Mouse (Mus musculus): Measurements from ENCODE around the gene Olfr305.
"Not testable (repeated sequence)": the region's sequence is repeated elsewhere in the genome, so short reads cannot be mapped to it uniquely, and the experiment has no call there.

Olfr305 gene

DNA sequence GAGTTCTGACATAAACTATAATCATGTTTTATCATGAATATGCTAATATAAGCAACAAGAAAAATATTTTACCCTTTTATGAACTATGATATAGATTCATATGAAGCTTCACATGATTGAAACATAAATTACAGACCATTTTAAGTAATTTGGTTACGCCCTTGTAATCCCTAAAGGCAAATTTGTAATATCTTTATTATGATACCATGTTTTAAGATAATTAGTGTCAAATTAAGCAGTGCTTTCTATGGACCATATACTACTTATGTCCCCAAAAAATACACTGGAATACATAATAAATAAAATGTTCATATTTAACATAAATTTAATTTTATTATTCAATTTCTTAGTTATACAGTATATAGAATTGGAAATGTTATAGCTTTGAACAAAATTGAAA, at the start of gene Olfr305:
Gene Olfr305, minus strand, starts transcription at position 101 of the 400 bp plus-strand sequence.
- no peak for DNase-seq (ENCODE audit: low spot score in 2 of 2)

DNA sequence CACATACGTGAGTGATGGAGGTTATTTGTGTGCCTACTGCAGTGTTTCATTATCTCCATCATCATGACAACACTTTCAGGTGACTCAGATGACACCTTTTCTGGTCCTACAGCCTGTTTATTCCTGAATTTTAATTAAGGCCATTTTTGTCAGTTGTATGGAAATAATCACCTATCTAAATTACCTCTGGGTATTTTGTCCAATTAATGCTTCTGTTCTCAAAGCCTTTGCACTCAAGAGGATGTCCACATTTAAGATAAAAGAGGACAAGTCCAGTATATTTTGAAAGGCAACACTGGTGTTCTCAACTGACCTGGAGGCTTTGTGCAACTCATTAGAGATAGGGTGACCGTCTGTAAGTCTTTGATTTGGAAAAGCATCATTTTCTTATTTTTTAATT, 36.8 kb upstream of the Olfr305 start, which contains the start of gene Olfr301:
Gene Olfr301, plus strand, starts transcription at position 301 of the 400 bp plus-strand sequence.
- no peak for DNase-seq (ENCODE audit: low spot score in 2 of 2)

DNA sequence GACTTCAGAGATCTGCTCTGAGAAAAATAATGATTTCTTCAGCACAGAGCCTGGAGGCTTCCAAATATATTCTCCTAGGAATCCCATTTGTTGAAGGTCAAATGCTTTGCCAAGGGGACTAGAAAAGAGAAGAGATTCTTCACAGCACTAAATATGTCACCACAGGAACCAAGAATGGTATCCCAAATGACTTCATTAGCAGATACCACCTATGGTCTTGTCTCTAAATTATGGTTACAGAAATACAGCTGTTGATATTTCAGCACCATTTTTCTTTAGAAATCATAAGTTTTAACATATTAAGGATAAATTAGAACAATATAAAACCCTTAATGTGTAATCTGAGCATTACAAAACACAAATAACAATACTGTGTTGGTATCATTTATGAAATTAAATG, 31.0 kb upstream of the Olfr305 start, which contains the start of gene Olfr303:
Gene Olfr303, minus strand, starts transcription at position 101 of the 400 bp plus-strand sequence.
- no peak for DNase-seq (ENCODE audit: low spot score in 2 of 2)

DNA sequence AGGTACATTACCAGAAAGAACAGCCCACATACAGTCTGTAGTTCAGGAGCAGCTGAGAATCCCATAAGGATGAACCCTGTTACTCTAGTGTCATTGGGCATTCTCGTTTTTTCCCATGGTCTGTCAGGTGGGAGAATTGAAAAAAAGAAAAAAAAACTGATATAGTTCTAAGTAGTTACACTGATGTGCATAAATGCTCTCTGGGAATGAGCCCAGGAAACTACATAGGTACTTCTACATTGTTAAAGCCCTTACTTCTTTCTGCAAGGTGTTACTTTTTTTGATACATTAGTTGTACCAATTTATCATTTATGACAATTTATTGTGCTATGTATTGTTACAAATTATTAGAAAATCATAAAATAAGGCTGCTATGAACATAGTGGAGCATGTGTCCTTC, 19.8 kb upstream of the Olfr305 start, which contains the start of gene Olfr304:
Gene Olfr304, minus strand, starts transcription at position 101 of the 400 bp plus-strand sequence.
- no peak for DNase-seq (ENCODE audit: low spot score in 2 of 2)

DNA sequence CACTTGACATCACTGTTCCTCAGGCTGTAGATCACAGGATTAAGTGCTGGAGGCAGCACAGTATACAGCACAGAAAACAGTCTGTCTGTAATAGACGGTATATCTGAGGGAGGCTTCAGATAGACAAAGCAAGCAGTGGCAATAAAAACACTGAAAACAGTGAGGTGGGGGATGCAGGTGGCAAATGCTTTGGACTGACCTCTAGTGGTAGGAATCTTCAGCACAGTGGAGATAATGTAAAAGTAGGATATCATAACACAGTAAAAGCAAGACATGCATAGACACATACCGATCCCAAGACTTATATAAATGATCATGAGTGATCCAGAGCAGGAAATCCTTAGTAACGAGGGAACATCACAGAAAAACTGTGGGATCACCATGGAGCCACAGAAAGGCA, 19.0 kb upstream of the Olfr305 start:
- no peak for DNase-seq (ENCODE audit: low spot score in 2 of 2)

DNA sequence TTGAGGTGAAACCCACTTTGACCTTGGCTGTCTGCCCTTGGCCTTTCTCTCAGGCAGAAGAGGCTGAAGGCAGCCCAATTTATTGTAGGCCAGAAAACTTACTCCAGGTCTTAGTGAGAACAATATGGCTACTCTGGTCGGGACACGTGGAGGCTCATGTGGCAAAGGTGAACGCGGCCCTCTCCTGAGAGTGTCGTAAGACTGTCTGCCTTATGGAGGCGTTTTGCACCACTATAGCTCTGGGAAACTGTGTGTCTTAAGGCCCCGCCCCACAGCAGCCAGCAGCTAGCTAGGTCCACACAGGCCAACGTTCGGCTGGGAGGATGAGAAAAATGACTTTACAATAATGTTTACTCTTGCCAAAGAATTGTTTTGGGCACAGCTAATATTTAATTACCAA, 20.4 kb downstream of the Olfr305 start:
- DNase-seq (ENCODE audit: low spot score in 2 of 2), result not testable (repeated sequence)

DNA sequence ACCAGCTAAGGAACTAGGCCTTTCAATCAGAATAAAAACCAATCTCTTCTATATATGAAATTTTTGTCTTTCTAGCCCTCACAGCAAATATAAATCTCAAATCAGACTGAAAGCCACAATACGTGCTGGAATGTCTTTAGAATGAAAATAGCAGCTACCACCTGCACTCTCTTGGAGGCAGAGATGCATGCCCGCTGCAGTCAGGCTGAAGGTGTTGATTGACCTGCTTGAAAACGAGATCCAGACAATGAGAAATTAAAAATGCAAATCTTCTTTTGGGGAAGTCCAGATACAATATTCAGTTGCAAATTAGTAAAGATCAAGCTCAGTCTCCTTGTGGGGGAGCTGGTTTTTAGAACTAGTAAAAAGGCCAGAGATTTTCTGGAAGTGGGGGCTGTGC, 22.5 kb downstream of the Olfr305 start:
- DNase-seq (ENCODE audit: low spot score in 2 of 2), result no peak

DNA sequence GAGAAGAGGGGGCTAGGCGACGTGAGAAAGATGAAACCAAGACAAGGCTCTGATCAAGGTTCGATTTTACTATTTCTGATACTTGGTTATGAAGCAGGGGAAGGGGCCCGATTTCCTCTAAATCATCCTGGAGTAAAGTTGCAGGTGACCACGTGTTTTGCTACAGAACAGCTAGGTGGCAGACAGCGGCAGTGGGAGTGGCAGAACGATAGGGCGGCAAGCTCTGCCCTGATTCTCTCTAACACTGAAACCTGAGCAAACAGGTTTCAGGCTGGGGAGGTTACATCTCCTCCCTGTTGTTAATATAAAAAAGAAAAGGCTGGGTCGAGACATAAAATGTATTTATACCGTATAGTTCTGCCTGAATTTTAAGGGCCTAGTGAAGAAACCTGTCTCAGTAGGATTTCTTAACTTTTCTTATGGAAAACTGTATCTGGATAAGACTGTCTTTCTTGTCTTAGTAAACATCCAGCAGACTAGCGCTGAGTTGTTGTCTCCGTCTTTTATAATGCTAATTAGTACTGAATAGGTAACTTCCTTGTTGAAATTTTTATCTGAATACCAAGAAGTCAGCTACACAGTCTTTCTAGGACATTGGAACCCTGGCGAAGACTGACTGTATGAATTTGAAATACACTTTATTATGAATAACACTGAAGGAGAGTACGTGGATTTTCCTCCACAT, 23.7 kb downstream of the Olfr305 start:
- no peak for DNase-seq (ENCODE audit: low spot score in 2 of 2)

DNA sequence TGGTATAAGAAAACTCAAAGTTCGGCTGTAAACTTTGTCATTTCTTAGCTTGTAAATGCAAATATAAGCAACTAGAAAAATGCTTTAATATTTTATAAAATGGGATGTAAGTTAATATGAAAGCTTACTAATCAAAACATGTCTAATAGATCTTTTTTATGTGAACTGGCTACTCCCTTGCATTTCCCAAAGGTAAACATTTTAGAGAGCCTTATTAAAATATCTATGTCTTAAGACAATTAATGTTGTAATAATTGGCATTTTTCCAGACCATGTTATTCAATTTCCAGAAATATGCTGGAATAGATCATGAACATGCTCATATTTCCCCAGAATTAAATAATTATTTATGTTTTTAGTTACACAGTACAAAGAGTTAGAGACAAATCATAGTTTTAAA, 29.2 kb downstream of the Olfr305 start, which contains the start of gene Olfr307:
Gene Olfr307, minus strand, starts transcription at position 101 of the 400 bp plus-strand sequence.
- no peak for DNase-seq (ENCODE audit: low spot score in 2 of 2)

DNA sequence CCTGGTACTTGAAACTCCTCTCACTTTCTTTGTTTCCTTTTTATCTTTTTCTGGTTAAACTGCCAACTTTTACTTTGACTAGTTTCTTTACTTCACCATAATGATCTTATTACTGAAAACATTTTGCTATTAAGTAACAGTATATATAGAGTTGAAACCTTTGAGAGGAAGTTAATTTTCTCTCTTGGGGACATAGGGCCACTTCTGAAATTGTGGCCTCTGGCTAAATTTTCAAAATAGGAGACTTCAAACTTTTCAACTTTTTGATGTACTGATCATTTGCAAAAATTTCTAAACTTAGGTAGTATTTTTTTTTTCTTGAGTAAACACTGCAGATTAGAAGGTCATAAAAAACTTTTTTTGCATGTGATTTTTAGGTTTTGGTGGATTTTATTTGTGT, 41.2 kb downstream of the Olfr305 start, which contains the start of gene Olfr308:
Gene Olfr308, minus strand, starts transcription at position 101 of the 400 bp plus-strand sequence.
- DNase-seq (ENCODE audit: low spot score in 2 of 2), result no peak

DNA sequence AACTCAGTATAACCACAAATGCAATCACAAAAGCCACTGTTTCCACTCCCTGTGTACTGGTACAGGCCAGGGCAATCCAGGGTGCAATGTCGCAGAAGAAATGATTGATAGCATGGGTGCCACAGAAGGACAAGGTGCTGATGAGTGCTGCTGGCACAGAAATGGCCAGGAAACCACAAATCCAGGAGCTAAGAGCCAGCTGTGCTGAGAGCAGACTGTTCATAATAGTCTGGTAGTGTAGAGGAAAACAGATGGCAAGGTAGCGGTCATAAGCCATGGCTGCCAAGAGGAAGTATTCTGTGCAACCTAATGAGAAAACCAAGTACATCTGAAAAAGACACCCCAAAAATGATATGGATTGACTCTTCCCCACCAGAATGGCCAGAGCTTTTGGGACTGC, 45.4 kb downstream of the Olfr305 start:
- no peak for DNase-seq (ENCODE audit: low spot score in 2 of 2)

DNA sequence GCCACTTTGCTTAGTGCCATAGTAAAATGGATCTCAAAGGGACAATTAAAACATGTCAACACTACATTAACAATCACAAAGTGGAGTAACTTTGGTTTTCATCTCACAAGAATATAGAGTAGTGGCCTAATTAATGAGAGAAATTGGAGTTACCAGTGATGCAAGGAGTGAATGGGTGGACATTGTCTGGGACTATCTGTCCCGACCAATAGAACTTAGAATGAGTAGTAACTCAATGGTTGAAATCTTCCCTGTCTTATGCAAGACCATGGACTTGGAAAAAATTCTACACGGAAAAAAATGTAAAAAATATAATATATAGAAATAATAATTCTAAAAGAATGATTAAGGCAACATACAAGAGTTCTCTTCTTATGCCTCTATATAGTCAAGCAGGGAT, 53.1 kb downstream of the Olfr305 start, which contains the start of gene Olfr309:
Gene Olfr309, minus strand, starts transcription at position 101 of the 400 bp plus-strand sequence.
- DNase-seq (ENCODE audit: low spot score in 2 of 2), result no peak
